Mouse (Mus musculus) thymus, postnatal 10 days (tissue): ENCODE data around the gene Cwc27.
A peak's percentile ranks its signal among the peaks of the same experiment; 100 is the strongest.

Source experiments
- DNase-seq, 2 experiments: peaks; one replicate each; pipeline ENCODE4 v3.0.0; 2021; ENCODE audit warnings: low spot score in 2 of 2

The Cwc27 gene

DNA sequence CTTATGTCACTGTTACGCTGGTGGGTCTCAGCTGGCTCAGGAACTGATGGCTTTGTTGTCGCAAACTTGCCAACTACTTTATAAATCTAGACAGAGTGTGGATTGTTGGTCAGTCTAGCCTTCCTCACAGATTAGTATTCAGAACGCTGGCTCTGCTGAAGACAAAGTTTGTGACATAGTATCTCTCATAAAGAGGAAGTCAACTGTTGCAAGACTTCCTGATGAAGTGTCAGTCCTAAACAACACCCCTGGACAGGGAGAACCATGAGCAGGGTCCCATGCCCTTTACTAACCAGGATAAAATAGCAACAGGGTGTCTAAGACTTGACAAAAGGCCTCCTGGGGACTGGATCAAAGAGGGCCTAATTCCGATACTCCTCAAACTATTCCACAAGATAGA is 205.6 kb downstream of the Cwc27 start:
- no peak for DNase-seq

DNA sequence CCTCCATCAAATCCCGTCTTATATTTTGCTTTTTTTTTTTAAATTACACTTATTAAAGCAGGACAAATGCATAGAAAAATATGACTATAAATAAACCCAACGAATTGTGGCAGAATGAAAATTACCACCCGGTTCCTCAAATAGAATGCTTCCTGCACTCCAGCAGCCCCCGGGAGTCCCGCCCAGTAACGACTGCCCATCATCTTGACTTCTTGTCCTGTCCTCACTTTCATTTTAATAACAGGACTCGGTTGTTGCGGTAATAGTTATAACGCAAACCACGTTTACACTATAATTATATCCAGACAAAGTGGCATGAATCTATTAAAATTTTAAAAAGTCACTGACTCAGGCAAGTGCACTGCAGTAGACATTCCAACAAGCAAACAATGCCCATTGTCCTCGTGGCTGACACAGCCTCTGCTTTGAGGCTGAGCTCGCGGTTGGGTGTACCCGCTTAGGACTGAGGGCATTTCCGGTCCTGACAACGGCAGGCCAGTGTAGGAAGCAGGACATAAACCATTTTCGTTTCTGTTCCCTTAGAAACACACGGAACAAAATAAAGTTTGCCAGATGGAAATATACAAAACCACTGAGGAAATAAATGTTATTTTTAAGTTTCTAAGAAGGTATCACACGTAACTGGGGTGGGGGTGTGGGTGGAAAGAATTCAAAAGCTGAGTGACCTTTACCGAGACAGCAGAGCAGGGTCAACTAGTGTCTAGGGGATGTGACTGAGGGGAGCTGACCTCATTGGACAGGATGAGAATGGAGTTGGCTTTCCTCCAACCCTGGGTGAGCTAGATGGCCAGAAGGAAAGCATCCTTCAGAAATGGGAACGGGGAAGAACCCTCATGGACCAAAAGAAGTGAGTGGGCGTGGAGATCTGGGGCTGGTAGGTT is 206.5 kb downstream of the Cwc27 start:
- DNase-seq, result no peak

DNA sequence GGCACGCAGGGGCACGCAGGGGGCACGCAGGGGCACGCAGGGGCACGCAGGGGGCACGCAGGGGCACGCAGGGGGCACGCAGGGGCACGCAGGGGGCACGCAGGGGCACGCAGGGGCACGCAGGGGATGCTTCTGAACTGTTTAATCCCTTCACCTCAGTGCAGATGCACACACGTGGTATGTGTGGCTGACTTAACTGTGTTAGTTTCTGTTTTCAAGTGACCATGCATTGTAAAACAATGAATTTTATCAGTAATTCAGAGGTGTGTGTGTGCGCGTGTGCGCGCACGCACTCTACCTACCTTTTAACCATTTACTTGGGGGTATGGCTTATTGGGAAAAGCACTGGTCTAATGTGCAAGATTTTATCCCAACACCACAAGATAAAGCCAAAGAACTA is 208.4 kb downstream of the Cwc27 start:
- no peak for DNase-seq

DNA sequence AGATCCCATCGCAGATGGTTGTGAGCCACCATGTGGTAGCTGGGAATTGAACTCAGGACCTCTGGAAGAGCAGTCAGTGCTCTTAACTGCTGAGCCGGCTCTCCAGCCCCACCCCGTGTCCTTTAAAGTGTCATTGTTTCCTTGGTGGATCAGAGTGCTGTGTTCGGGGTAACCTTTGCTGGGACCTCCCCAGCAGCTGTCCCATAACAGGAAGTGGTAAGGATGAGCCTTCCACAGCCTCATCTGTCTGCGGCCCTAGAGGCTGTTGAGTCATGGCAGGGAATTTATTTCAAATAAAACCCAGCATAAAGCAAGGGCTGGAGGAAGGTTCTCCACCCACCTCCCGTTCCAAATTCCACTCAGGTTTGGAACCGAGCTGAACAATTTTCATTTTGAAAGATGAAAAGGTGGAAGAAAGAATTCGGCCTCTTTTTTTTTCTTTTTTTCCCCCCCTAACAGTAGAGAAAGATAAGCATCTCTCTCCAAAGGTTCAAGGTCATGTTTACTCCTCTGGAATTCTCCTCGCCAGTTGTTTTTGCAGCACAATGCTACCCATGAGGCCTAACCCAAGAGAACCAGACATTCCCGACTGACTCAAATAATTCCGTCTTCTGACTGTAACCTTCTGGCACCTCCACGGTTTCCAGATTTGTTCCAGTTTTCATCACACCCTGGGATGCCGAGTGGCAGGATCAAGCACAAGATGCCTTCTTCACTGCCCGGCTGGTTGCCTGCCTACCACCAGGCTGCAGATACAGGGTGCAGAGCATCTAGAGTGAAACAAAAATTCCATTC is 210.0 kb downstream of the Cwc27 start:
- peak; percentile 36 to 43 for DNase-seq

DNA sequence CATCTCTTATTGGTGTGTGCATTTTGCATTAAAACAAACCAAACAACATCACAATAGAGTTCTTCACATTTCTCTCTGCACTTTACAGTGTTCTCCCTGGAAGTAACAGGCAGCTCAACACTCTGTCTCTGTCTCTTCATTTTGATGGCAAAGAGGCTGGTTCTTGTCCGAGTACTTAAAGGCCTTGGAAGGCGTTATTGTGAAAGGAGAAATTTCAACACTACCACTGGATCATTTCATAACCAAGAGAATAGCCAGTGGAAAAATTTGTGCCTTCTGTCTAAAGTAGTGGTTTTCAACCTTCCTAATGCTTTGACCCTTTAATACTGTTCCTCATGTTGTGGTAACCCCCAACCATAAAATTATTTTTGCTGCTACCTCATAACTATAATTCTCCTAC is 211.8 kb downstream of the Cwc27 start:
- no peak for DNase-seq

DNA sequence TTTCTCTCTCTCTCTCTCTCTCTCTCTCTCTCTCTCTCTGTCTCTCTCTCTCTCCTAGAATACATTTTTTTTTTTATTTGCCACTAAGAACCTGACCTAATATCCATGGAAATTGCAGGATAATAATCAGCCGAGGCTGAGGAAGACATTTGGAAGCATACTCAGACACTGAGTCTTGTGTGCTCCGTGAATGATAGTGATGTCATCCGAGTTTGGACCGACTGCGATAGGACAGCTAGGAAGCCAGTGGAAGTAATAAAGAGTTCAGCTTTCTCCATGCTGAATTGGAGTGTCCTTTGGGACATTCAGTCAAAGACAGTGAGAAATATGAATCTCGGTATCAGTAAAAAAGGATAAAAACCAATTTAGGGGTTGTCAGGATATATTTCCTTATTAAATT is 214.7 kb downstream of the Cwc27 start:
- no peak for DNase-seq

DNA sequence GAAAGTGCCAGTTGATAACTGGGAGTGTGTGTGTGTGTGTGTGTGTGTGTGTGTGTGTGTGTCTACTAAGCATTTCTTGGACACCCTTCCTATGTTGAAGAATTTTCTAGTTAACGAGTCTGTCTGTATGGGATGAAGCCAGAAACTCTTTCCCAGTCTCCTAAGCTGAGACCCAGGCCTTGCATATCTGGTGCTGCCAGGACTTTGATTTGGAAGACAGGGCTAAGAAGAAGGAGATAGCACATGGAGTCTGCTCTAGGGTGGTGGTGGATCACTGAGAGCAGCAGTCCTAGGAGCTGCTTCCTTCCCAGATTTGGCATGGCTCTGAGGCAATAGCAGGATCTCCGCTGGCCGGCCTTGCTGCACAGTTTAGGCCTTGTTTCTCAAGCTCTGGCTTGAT is 215.2 kb downstream of the Cwc27 start:
- DNase-seq, result no peak

DNA sequence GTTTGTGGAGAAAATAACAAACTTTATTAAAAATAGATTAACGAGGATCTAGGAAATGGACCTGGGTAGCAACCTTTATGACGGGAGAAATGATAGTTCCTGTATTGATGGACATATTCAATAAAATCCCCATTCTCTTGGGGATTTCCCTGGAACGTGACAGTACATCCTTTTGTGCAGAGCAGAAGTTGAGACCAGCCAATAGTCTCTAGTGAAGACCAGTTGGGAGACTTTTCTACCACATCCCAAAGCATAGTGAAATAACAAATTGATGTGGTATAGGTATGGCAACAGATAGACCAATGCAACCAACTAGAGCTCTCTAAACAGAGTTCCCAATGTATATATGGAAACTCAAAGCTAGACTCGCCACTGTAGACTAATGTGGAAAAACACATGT is 220.7 kb downstream of the Cwc27 start:
- no peak for DNase-seq

DNA sequence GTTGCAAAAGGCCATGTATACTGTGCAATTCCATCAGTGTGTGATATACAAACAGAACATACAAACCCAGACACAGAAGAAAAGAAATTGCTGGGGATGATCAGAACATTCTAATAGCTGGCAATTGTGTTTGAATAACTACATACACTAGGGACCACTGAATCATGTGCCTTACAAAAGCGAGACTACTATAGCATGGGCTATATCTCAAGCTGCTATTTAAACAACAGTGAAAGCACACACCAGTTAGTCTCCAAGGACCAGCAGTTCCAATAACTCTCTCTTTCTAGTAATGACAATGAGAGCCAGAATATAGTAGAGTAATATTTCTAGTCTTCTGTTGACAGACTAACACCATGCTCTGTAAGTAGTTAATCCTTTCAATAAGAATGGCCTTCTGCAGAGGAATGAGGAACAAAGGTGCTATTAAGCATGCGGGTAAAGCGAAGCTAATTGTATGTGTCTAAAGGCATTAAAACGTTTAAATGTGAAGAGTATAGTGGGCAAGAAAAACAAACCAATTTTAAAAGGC is 222.1 kb downstream of the Cwc27 start:
- DNase-seq, result no peak

DNA sequence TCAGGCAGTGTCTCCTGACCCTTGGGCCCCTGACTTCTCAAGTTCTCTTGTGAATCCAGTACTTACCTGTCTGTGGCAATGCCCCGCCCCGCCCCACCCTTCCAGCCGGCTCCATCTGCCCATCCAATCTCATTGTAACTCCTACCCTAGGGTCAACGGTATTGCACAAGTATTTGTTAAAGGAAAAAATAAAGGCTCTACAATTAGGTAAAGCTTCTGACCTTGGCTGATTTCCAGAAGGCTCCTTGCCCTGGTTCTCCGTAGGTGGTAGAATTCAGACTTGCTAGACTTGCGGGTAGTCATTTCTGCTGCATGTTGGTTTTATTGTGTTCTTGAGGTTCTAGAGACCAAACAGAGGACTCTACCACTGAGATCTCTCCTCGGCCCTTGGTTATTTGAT is 226.0 kb downstream of the Cwc27 start:
- DNase-seq, result no peak

DNA sequence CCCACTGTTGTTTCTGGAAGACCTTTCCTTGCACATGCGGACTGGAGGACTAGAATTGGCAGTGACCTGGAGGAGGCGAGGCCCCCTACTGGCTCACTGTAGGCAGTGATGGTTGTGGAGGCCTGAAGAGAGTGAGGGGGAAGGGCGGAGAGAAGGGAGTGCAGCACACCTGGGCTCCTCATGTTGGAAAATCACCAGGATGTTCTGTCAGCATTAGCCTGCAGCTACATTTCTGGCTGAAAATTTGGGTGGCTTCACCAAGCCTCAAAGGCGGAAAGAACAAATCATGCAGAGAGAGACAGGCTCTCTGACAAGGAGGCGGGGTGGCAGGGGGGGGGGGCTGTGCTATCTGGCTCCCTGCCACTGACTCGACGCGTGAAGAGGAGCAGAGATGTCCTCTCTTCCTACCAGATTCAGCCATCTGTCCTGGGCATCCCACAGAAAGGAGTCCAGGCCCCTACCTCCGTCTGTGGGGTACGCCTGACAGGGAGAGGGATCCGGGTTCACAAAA is 226.8 kb downstream of the Cwc27 start:
- peak in 1 of 2 experiments; percentile 9 for DNase-seq

DNA sequence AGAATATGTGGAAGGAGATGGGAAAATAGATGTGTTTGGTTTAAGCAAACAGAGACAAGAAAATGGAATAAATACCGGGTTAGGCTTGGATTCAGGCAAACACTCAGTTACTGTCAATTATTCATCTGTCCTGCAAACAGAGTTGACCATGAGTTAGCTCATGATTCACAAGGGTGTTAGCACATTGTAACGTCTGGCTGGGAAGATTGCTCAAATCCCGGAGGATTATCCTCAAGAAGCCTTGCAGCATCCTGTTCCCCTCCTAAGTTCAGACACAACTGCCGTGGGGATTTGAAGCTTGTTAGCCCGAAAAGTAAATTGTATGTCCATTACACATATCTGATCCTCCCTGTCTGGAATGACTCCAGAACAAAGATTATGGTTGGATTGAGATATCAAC is 228.6 kb downstream of the Cwc27 start:
- no peak for DNase-seq
